Mouse (Mus musculus) ES-CJ7 (cell line): ENCODE measurements around the gene Fam19a2.

ENCODE experiments used
- DNase-seq: peaks from one replicate; pipeline ENCODE4 v3.0.0; 2011; ENCODE audit warnings: low read depth, low spot score

Gene Fam19a2

GRCm38 (mm10) chr10:123567677-123568076, 303.9 kb downstream of the Fam19a2 start:
- DNase-seq = no peak

GRCm38 (mm10) chr10:123570616-123571188, 306.9 kb downstream of the Fam19a2 start:
- no peak for DNase-seq

GRCm38 (mm10) chr10:123572342-123573070, 308.7 kb downstream of the Fam19a2 start:
- DNase-seq = no peak

GRCm38 (mm10) chr10:123577823-123578222, 314.0 kb downstream of the Fam19a2 start:
- no peak for DNase-seq

- DNase-seq = no peak
Measured at GRCm38 (mm10) chr10:123579012-123579411, 315.2 kb downstream of the Fam19a2 start.

- DNase-seq = no peak
Measured at GRCm38 (mm10) chr10:123595043-123595442, 331.2 kb downstream of the Fam19a2 start.

- no peak for DNase-seq
Measured at GRCm38 (mm10) chr10:123597059-123597458, 333.3 kb downstream of the Fam19a2 start.

- DNase-seq = no peak
Measured at GRCm38 (mm10) chr10:123605671-123606070, 341.9 kb downstream of the Fam19a2 start.

- DNase-seq = no peak
Measured at GRCm38 (mm10) chr10:123626691-123627090, 362.9 kb downstream of the Fam19a2 start.

GRCm38 (mm10) chr10:123629248-123629744, 365.5 kb downstream of the Fam19a2 start:
- no peak for DNase-seq

- no peak for DNase-seq
Measured at GRCm38 (mm10) chr10:123632029-123632428, 368.2 kb downstream of the Fam19a2 start.

- DNase-seq = no peak
Measured at GRCm38 (mm10) chr10:123636655-123637054, 372.9 kb downstream of the Fam19a2 start.

GRCm38 (mm10) chr10:123637496-123637895, 373.7 kb downstream of the Fam19a2 start:
- no peak for DNase-seq

GRCm38 (mm10) chr10:123645568-123645967, 381.8 kb downstream of the Fam19a2 start:
- peak; percentile 57 for DNase-seq

- no peak for DNase-seq
Measured at GRCm38 (mm10) chr10:123671208-123671607, 407.4 kb downstream of the Fam19a2 start.

- peak; percentile 30 for DNase-seq
Measured at GRCm38 (mm10) chr10:123678284-123678864, 414.6 kb downstream of the Fam19a2 start.

GRCm38 (mm10) chr10:123682718-123683255, 419.0 kb downstream of the Fam19a2 start:
- DNase-seq = no peak

- no peak for DNase-seq
Measured at GRCm38 (mm10) chr10:123692186-123692925, 428.6 kb downstream of the Fam19a2 start.

- DNase-seq = no peak
Measured at GRCm38 (mm10) chr10:123692926-123693224, 429.1 kb downstream of the Fam19a2 start.

GRCm38 (mm10) chr10:123702595-123702994, 438.8 kb downstream of the Fam19a2 start:
- no peak for DNase-seq

GRCm38 (mm10) chr10:123707026-123707425, 443.2 kb downstream of the Fam19a2 start:
- DNase-seq = no peak

- DNase-seq = no peak
Measured at GRCm38 (mm10) chr10:123710738-123711137, 446.9 kb downstream of the Fam19a2 start.
